Mouse (Mus musculus) urinary bladder, postnatal 25 days (tissue): ENCODE measurements around the gene Fgf5.

Experiments
- DNase-seq: peaks from one replicate; pipeline ENCODE4 v3.0.0; 2022; ENCODE audit warnings: low spot score

The Fgf5 gene

GRCm38 (mm10) chr5:98305673-98306072 is 51.7 kb downstream of the Fgf5 start:
- DNase-seq: no peak

- no peak for DNase-seq
Measured at GRCm38 (mm10) chr5:98306528-98306927, 52.5 kb downstream of the Fgf5 start.

- DNase-seq: no peak
Measured at GRCm38 (mm10) chr5:98326625-98327024, 72.6 kb downstream of the Fgf5 start.
